Mouse (Mus musculus): Measurements from ENCODE around the gene Hacd4.

DNA sequence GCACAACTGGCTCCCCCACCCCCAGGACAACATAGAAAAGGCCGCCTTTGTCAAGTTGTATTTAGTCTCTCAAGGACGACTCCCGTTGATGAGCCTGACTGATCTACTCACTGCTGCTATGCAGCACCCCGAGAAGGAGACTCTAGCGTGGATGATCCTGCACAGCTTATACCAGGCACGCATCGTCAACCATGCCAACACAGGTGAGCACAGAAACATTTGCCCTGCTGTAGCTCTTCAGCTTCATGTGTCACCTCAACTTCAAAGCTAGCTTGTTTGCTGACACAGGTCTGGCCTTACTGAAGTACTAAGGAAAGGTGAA is 37.8 kb downstream of the Hacd4 start:
- no peak for TF ChIP-seq CTCF (IDR thresholded peaks at IDR 0.05; ENCODE audit: low read depth, low read length)
- TF ChIP-seq POLR2A (IDR thresholded peaks at IDR 0.05; ENCODE audit: borderline replicate concordance, low read depth, low read length) = no peak

Data from bone marrow macrophage, adult 2 months (primary cell).